Mouse (Mus musculus) G1E (cell line): Measurements from ENCODE around the gene Xrra1. TPM values are rescaled to one million over a fixed set of nuclear protein-coding genes. Genes with fewer than 3 reads are reported as not detected.

Experiments
- ATAC-seq: 2 replicates; pipeline ENCODE4 v1.8.0; 2016; ENCODE audit warnings: mild to moderate bottlenecking; ENCODE audit not compliant: insufficient number of reproducible peaks, poor library complexity, low FRiP score, severe bottlenecking; ENCODE audit errors: extremely low read depth
- DNase-seq: peaks from one replicate; pipeline ENCODE4 v3.0.0; 2012; ENCODE audit warnings: low spot score
- H3K27me3 ChIP-seq: 2 replicates; pipeline ENCODE4 v1.6.1; 2012; ENCODE audit warnings: mild to moderate bottlenecking, low read length, inconsistent platforms; ENCODE audit not compliant: insufficient read depth
- H3K36me3 ChIP-seq: replicated peaks from 2 replicates; pipeline ENCODE3; 2012; ENCODE audit warnings: mild to moderate bottlenecking, inconsistent platforms
- H3K4me1 ChIP-seq: 2 replicates; pipeline ENCODE4 v1.6.1; 2012; ENCODE audit warnings: low read depth, low read length, inconsistent platforms, mixed read lengths; ENCODE audit not compliant: insufficient read depth
- H3K4me3 ChIP-seq: 2 replicates; pipeline ENCODE4 v1.5.1; 2012; ENCODE audit warnings: low read depth, mild to moderate bottlenecking, inconsistent platforms, low read length, moderate library complexity, mixed read lengths
- H3K9me3 ChIP-seq: replicated peaks from 2 replicates; pipeline ENCODE4 v1.6.1; 2012; ENCODE audit warnings: inconsistent platforms
- CTCF ChIP-seq: IDR thresholded peaks from 2 replicates; pipeline ENCODE4 v1.5.1; 2012; ENCODE audit warnings: low read depth, low read length, inconsistent platforms, mixed read lengths
- GATA1 ChIP-seq: IDR thresholded peaks from 2 replicates; pipeline ENCODE4 v1.6.1; 2012; ENCODE audit warnings: borderline replicate concordance, low read length, inconsistent platforms, mixed read lengths
- GATA2 ChIP-seq: IDR thresholded peaks from 2 replicates; pipeline ENCODE4 v1.6.1; 2012; ENCODE audit warnings: low read depth, low read length, inconsistent platforms, borderline replicate concordance
- POLR2AphosphoS5 ChIP-seq: IDR thresholded peaks from 2 replicates; pipeline ENCODE4 v1.6.1; 2012; ENCODE audit warnings: low read depth, low read length, inconsistent platforms; ENCODE audit not compliant: insufficient replicate concordance
- TAL1 ChIP-seq: conservative IDR thresholded peaks from 2 replicates; pipeline ENCODE4 v1.6.1; 2012; ENCODE audit warnings: low read depth, low read length, inconsistent platforms, mixed read lengths
- polyA plus RNA-seq: library from polyadenylated mRNA; stranded (reverse); fragments of >175 nt; gene quantifications from 2 replicates; pipeline ENCODE4 v1.2.3, GENCODE M21; 2012
- total RNA-seq, 2 experiments: library from RNA; stranded (forward) in 1 of 2; stranded (reverse) in 1 of 2; fragments of 200-1000 nt in 1 of 2; fragments of >200 nt in 1 of 2; fragmentation: Nextera tagmentation in 1 of 2; gene quantifications; 2 replicates each; pipeline ENCODE4 v1.2.3; 2014 to 2017

Gene Xrra1
- total and polyA plus RNA-seq, 3 experiments, result 0.18 to 0.33 TPM; not detected in 1

DNA sequence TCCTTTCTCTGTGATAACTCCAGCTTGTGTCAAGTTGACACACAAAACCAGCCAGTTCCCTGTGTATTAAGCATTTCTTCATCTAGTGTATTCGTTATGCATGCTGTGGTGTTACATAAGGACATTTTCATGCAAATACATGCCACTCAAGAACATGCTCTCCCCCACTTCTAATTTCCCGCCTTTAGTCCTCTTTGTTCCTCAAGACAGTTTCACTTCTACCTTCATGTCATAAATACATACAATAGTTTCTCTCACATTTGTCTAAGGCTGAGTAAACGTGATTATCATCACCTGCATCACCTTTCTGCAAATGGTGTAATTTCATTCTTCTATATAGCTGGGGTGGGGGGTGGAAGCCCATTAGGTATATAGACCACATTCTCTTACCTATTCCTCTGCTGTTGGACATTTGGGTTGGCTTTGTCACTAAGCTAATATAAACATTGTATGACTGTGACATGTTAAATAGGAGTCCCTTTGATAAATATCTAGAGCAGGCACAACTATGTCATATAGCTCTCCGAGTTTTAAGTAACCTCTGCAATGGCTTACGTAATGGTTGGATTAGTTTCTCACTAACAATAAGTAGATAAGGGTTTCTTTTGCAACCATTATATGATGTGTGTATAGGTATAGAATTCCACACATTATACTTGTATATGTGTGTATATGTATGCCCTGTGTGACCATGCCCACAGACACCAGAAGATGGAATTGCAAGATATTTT is 25.6 kb upstream of the Xrra1 start:
- H3K27me3 ChIP-seq, result no peaks in the 10 kb centered on the region
- DNase-seq (no peak), ATAC-seq (no peak)
- no peak for TF ChIP-seq CTCF
- peaks cover 26% of the 10 kb centered on the region for H3K4me1 ChIP-seq
- H3K4me3 ChIP-seq, result no peak overlapping the region
- H3K36me3 ChIP-seq, result peaks cover 18% of the 10 kb centered on the region
- no peaks in the 10 kb centered on the region for H3K9me3 ChIP-seq

DNA sequence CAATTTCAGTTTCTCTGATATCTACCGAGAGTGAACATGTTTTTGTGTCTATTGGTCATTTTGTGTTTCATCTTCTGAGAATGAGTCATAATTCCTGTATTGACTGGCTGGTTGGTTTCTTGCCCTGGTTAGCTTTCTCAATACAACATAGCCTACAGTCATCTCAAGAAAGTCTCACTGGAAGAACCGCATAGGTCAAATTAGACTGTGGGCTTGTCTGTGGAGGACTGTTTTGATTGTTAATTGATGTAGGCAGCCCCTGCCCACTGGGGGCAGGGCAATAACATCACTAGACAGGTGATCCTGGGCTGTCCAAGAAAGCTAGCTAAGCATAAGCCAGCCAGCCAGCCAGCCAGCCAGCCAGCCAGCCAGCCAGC is 25.1 kb upstream of the Xrra1 start:
- Histone ChIP-seq H3K4me3 (no peak overlapping the region), H3K9me3 (no peaks in the 10 kb centered on the region), H3K27me3 (no peaks in the 10 kb centered on the region), H3K36me3 (peaks cover 23% of the 10 kb centered on the region), H3K4me1 (peaks cover 21% of the 10 kb centered on the region)
- ATAC-seq (no peak), DNase-seq (no peak)
- no peak for TF ChIP-seq GATA1
- TF ChIP-seq POLR2AphosphoS5, result no peak
- TF ChIP-seq CTCF, result no peak
- no peak for TF ChIP-seq GATA2
- no peak for TF ChIP-seq TAL1

- DNase-seq, result no peak
- ATAC-seq, result no peak
- no peaks in the 10 kb centered on the region for H3K9me3 ChIP-seq
- TF ChIP-seq GATA1 (no peak), CTCF (no peak), TAL1 (no peak)
- peaks cover 21% of the 10 kb centered on the region for H3K4me1 ChIP-seq
- H3K36me3 ChIP-seq, result peaks cover 27% of the 10 kb centered on the region
- H3K27me3 ChIP-seq, result no peaks in the 10 kb centered on the region
- H3K4me3 ChIP-seq, result no peak overlapping the region
These were observed 24.5 kb upstream of the Xrra1 start for GRCm38 (mm10) chr7:99834314-99834853.

DNA sequence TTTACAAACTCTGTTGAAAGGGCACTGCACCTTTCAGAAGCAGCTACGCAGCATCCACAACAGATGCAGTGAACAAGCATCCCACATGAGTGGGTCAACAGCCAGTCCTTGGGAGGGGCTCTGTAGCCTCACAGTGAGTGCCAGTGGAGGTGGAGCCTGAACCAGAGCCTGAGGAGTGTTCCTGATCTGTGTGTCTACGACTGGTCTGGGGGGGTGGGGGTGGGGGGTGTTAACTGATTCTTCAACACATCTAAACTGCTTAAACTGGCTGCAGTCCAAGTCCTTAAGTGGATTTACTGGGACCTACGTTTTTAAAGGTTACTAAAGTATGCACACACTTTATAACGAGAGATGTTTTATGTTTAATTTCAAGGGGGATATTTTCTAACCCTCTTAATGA is 22.1 kb upstream of the Xrra1 start:
- ATAC-seq, result no peak
- peaks cover 26% of the 10 kb centered on the region for H3K4me1 ChIP-seq
- H3K36me3 ChIP-seq, result peaks cover 51% of the 10 kb centered on the region
- no peak overlapping the region for H3K4me3 ChIP-seq
- TF ChIP-seq GATA2 (no peak), TAL1 (no peak), POLR2AphosphoS5 (no peak), GATA1 (no peak), CTCF (no peak)
- no peak for DNase-seq
- no peaks in the 10 kb centered on the region for H3K9me3 ChIP-seq
- no peaks in the 10 kb centered on the region for H3K27me3 ChIP-seq

DNA sequence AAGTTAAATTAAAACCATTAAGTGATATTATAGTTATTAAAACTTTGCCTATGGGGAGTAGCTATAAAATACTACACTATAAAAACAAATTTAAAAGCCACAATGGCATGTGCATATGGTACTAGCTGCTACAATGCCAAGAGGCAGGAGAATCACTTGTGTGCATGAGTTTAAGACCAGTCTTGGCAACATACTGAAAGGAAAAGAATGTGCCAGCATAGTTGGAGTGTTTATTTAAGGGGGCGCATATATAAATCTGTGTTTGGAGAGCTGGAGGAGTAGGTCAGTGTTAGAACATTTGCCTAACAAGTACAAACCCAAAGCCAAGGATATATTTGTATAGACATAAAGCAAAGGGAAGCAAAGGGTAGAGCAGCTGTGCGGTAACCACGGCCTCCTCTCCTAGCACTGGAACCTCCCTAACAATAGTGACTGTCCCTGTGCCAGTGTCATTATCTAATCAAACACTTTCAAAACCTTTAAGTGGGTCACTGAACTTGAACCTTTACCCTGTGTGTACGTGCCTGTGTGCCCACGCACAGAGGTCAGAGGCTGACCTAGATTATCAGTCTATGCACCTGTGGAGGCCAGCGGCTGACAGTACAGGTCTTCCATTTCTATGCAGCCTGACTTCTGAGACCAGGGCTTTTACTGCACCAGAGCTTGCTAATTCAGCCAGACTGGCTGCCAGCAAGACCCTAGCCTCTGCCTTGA is 21.4 kb upstream of the Xrra1 start:
- no peak for DNase-seq
- ATAC-seq, result no peak
- Histone ChIP-seq H3K27me3 (no peaks in the 10 kb centered on the region), H3K4me1 (peaks cover 21% of the 10 kb centered on the region), H3K9me3 (no peaks in the 10 kb centered on the region), H3K4me3 (no peak overlapping the region), H3K36me3 (peaks cover 58% of the 10 kb centered on the region)
- no peak for TF ChIP-seq POLR2AphosphoS5
- TF ChIP-seq GATA1, result no peak
- no peak for TF ChIP-seq CTCF
- TF ChIP-seq GATA2, result no peak
- no peak for TF ChIP-seq TAL1

GRCm38 (mm10) chr7:99838241-99838640 is 20.7 kb upstream of the Xrra1 start:
- DNase-seq (no peak), ATAC-seq (no peak)
- H3K4me3 ChIP-seq, result no peak overlapping the region
- no peaks in the 10 kb centered on the region for H3K27me3 ChIP-seq
- TF ChIP-seq POLR2AphosphoS5 (no peak), TAL1 (no peak), CTCF (no peak), GATA2 (no peak)
- peaks cover 20% of the 10 kb centered on the region for H3K4me1 ChIP-seq
- peaks cover 66% of the 10 kb centered on the region for H3K36me3 ChIP-seq
- no peaks in the 10 kb centered on the region for H3K9me3 ChIP-seq
